Mouse (Mus musculus) retina, embryonic 14.5 days (tissue): Measurements from ENCODE around the gene Gm13693.
"Not testable (repeated sequence)": the region's sequence is repeated elsewhere in the genome, so short reads cannot be mapped to it uniquely, and the experiment has no call there.

Experiments used
- DNase-seq: peaks from one replicate; pipeline ENCODE4 v3.0.0-alpha.2; 2015; ENCODE audit warnings: low spot score

The Gm13693 gene

DNA sequence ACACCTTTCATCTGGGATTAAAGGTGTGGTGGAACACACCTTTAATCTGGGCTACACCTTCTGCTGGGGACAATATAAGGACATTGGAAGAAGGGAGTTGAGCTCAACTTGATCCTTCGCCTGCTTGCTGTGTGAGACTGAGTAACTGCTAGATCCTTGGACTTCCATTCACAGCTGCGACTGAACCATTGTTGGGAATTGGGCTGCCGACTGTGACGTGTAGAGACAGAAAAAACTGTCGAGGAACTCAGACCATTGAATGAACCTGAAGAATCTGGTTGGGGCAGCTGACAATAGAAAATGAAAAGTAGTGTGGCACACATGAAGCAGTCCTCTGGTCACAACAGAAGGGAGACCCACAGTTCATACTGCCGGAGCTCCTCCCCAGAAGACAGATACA lies at the start of gene Gm13693:
Gm13693 (plus strand) TSS at position 301 of the 400 bp plus-strand sequence.
- not testable (repeated sequence) for DNase-seq

DNA sequence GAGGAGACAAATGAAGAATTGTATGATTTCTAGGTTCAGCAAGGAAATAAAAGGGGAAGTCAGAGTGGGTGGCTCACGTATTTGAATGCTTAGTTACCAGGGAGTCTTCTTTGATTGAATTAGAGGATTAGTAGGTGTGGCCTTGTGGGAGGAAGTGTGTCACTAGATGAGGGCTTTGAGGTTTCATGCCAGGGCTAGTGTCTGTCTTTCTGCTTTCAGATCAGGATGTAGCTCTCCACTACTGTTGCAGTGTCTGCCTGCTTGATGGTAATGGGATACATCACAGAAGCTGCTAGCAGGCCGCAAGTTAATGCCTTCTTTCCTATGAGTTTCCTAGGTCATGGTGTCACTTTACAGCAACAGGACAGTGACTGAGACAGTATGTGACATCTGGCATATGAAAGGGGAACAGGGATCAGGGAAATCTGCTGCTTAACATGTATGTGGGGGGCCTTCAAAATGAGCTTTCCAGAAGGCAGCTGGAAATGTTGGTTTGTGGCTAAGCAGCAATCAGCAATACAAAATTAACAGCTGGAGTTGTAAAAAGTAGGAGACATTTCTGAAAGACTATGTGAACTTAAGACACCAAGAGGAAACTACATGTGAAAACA lies 31.7 kb upstream of the Gm13693 start:
- DNase-seq: no peak

- peak; percentile 91 for DNase-seq
These were observed 20.4 kb upstream of the Gm13693 start, which contains the start of gene Zswim2 for GRCm38 (mm10) chr2:83940931-83941361. Zswim2 (minus strand) TSS chr2:83941228.

GRCm38 (mm10) chr2:83941378-83941777 lies 19.9 kb upstream of the Gm13693 start:
- DNase-seq: no peak

DNA sequence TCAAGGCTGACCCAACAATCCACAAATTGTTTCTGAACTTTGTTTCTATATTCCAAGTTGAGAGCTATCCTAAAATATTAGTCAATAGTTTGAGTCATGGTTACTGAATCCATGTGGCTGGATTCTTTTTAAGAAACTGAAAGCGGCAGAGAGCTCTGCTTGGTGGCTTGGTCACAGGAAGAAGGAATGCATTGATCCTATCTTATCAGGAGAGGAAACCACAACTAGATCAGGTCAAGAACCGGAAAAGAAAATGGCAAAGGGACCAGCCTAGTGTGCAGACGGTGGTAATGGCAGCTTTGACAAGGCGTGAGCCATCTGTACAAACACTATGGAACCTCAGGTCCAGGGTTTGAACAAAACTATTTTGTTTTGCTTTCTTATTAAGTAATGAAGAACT lies 19.5 kb upstream of the Gm13693 start:
- DNase-seq: no peak

DNA sequence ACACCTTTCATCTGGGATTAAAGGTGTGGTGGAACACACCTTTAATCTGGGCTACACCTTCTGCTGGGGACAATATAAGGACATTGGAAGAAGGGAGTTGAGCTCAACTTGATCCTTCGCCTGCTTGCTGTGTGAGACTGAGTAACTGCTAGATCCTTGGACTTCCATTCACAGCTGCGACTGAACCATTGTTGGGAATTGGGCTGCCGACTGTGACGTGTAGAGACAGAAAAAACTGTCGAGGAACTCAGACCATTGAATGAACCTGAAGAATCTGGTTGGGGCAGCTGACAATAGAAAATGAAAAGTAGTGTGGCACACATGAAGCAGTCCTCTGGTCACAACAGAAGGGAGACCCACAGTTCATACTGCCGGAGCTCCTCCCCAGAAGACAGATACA lies 5.9 kb upstream of the Gm13693 start, which contains the start of gene Gm13698:
Gm13698 (plus strand) TSS at position 301 of the 400 bp plus-strand sequence.
- DNase-seq: not testable (repeated sequence)

DNA sequence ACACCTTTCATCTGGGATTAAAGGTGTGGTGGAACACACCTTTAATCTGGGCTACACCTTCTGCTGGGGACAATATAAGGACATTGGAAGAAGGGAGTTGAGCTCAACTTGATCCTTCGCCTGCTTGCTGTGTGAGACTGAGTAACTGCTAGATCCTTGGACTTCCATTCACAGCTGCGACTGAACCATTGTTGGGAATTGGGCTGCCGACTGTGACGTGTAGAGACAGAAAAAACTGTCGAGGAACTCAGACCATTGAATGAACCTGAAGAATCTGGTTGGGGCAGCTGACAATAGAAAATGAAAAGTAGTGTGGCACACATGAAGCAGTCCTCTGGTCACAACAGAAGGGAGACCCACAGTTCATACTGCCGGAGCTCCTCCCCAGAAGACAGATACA lies 5.7 kb downstream of the Gm13693 start, which contains the start of gene Gm13695:
Gm13695 (plus strand) TSS at position 301 of the 400 bp plus-strand sequence.
- not testable (repeated sequence) for DNase-seq

DNA sequence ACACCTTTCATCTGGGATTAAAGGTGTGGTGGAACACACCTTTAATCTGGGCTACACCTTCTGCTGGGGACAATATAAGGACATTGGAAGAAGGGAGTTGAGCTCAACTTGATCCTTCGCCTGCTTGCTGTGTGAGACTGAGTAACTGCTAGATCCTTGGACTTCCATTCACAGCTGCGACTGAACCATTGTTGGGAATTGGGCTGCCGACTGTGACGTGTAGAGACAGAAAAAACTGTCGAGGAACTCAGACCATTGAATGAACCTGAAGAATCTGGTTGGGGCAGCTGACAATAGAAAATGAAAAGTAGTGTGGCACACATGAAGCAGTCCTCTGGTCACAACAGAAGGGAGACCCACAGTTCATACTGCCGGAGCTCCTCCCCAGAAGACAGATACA lies 11.5 kb downstream of the Gm13693 start, which contains the start of gene Gm13696:
Gm13696 (plus strand) TSS at position 301 of the 400 bp plus-strand sequence.
- not testable (repeated sequence) for DNase-seq

DNA sequence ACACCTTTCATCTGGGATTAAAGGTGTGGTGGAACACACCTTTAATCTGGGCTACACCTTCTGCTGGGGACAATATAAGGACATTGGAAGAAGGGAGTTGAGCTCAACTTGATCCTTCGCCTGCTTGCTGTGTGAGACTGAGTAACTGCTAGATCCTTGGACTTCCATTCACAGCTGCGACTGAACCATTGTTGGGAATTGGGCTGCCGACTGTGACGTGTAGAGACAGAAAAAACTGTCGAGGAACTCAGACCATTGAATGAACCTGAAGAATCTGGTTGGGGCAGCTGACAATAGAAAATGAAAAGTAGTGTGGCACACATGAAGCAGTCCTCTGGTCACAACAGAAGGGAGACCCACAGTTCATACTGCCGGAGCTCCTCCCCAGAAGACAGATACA lies 17.3 kb downstream of the Gm13693 start, which contains the start of gene Gm13694:
Gm13694 (plus strand) TSS at position 301 of the 400 bp plus-strand sequence.
- not testable (repeated sequence) for DNase-seq

DNA sequence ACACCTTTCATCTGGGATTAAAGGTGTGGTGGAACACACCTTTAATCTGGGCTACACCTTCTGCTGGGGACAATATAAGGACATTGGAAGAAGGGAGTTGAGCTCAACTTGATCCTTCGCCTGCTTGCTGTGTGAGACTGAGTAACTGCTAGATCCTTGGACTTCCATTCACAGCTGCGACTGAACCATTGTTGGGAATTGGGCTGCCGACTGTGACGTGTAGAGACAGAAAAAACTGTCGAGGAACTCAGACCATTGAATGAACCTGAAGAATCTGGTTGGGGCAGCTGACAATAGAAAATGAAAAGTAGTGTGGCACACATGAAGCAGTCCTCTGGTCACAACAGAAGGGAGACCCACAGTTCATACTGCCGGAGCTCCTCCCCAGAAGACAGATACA lies 23.1 kb downstream of the Gm13693 start, which contains the start of gene Gm13697:
Gm13697 (plus strand) TSS at position 301 of the 400 bp plus-strand sequence.
- DNase-seq: not testable (repeated sequence)

DNA sequence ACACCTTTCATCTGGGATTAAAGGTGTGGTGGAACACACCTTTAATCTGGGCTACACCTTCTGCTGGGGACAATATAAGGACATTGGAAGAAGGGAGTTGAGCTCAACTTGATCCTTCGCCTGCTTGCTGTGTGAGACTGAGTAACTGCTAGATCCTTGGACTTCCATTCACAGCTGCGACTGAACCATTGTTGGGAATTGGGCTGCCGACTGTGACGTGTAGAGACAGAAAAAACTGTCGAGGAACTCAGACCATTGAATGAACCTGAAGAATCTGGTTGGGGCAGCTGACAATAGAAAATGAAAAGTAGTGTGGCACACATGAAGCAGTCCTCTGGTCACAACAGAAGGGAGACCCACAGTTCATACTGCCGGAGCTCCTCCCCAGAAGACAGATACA lies 28.9 kb downstream of the Gm13693 start, which contains the start of gene Gm13691:
Gm13691 (plus strand) TSS at position 301 of the 400 bp plus-strand sequence.
- DNase-seq: not testable (repeated sequence)

DNA sequence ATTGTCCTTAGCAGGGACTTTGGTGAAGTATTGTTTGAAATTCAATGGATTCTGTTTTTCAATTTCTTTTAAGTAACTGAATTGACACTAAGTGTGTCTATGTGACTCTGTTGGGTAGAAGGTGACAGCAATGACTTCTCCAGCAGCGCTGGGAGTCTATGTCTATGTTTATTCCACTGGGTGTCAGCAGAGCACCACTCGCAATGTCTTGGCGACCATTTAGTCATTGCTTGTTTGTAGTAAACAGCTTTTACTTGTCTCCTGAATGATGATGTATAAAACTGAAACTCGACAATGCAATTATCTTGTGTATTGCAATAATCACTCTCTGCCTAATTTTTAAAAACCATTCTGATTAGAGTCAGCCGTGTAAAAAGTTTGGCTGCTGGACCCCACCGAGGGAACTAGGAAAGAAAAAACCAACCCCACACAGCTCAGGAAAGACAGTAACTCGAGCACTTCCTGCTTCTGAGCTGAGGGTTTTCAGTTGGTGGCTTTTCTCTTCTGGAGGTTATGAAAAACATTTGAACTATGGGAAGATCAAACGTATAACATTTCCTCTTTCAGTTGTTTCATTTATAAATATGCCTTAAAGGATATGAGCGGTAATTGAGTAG lies 32.4 kb downstream of the Gm13693 start:
- DNase-seq: not testable (repeated sequence)

DNA sequence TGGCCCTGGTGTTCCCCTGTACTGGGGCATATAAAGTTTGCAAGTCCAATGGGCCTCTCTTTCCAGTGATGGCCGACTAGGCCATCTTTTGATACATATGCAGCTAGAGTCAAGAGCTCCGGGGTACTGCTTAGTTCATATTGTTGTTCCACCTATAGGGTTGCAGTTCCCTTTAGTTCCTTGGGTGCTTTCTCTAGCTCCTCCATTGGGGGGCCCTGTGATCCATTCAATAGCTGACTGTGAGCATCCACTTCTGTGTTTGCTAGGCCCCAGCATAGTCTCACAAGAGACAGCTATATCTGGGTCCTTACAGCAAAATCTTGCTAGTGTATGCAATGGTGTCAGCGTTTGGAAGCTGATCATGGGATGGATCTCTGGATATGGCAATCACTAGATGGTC lies 33.2 kb downstream of the Gm13693 start:
- DNase-seq: not testable (repeated sequence)

- no peak for DNase-seq
These were observed 47.6 kb downstream of the Gm13693 start for GRCm38 (mm10) chr2:84008913-84009312.

GRCm38 (mm10) chr2:84009818-84010217 lies 48.5 kb downstream of the Gm13693 start:
- DNase-seq: no peak
